Mouse (Mus musculus) limb, embryonic 12.5 days (tissue): ENCODE results near the gene Inpp5a. TPM values are rescaled to one million over a fixed set of nuclear protein-coding genes. Genes with fewer than 3 reads are reported as not detected.

Source experiments
- ATAC-seq: fragments of 200-750 bp; cut with Nextera tagmentation; 2 replicates; pipeline ENCODE4 v1.8.0; 2017; ENCODE audit warnings: low read depth, moderate TSS enrichment; ENCODE audit not compliant: insufficient number of reproducible peaks, insufficient read depth, low FRiP score, low TSS enrichment
- H3K27ac ChIP-seq: fragments of 300-500 bp; sonication (generic); 2 replicates; pipeline ENCODE4 v1.5.1; 2016; ENCODE audit warnings: mild to moderate bottlenecking, moderate library complexity
- H3K27me3 ChIP-seq: fragments of 300-500 bp; sonication (generic); 2 replicates; pipeline ENCODE4 v1.6.1; 2016; ENCODE audit warnings: mild to moderate bottlenecking, moderate library complexity
- H3K36me3 ChIP-seq: fragments of 300-500 bp; sonication (generic); 2 replicates; pipeline ENCODE4 v1.6.1; 2016; ENCODE audit warnings: mild to moderate bottlenecking, moderate library complexity
- H3K4me1 ChIP-seq: fragments of 300-500 bp; sonication (generic); replicated peaks from 2 replicates; pipeline ENCODE4 v1.6.1; 2016
- H3K4me2 ChIP-seq: fragments of 300-500 bp; sonication (generic); 2 replicates; pipeline ENCODE4 v1.6.1; 2016; ENCODE audit warnings: mild to moderate bottlenecking, moderate library complexity
- H3K4me3 ChIP-seq: fragments of 300-500 bp; sonication (generic); replicated peaks from 2 replicates; pipeline ENCODE4 v1.5.1; 2016; ENCODE audit warnings: mild to moderate bottlenecking
- H3K9ac ChIP-seq: fragments of 300-500 bp; sonication (generic); replicated peaks from 2 replicates; pipeline ENCODE4 v1.6.1; 2016; ENCODE audit warnings: mild to moderate bottlenecking, moderate library complexity
- H3K9me3 ChIP-seq: fragments of 300-500 bp; sonication (generic); 2 replicates; pipeline ENCODE4 v1.6.1; 2016; ENCODE audit warnings: mild to moderate bottlenecking, moderate library complexity
- WGBS: fragments of 180-500 bp; shearing (Covaris S2); methylation state at CpG from one replicate; pipeline ENCODE4 v1.1.7; 2016; 5-methylcytosine and 5-hydroxymethylcytosine counted together
- polyA plus RNA-seq: library from polyadenylated mRNA; unstranded; fragments of >200 nt; fragmentation: Nextera tagmentation; extraction: Ambion mirVana; gene quantifications from 2 replicates; pipeline ENCODE4 v1.2.1, GENCODE M21; 2016

Inpp5a gene
- 26.8 and 29.9 TPM in 2 replicates for polyA plus RNA-seq

- Histone ChIP-seq H3K9ac (peak within 1 kb of the TSS; percentile 96), H3K36me3 (no peaks in the 10 kb centered on the region), H3K4me1 (peaks cover 36% of the 10 kb centered on the region), H3K4me3 (peak within 1 kb of the TSS; percentile 92), H3K27ac (peak within 1 kb of the TSS; percentile 88), H3K9me3 (no peaks in the 10 kb centered on the region), H3K27me3 (no peaks in the 10 kb centered on the region), H3K4me2 (peak within 1 kb of the TSS; percentile 72)
- WGBS, result under 1% methylated on average over 41 of the region's 47 CpGs
- peak; percentile 98 for ATAC-seq
These were observed at the start of gene Inpp5a for GRCm38 (mm10) chr7:139388670-139389212. Gene Inpp5a (plus strand): TSS chr7:139389109.

- WGBS, result 85% methylated on average over 3 of the region's 3 CpGs
- no peak for ATAC-seq
These were observed 49.7 kb upstream of the Inpp5a start for GRCm38 (mm10) chr7:139339184-139339583.

DNA sequence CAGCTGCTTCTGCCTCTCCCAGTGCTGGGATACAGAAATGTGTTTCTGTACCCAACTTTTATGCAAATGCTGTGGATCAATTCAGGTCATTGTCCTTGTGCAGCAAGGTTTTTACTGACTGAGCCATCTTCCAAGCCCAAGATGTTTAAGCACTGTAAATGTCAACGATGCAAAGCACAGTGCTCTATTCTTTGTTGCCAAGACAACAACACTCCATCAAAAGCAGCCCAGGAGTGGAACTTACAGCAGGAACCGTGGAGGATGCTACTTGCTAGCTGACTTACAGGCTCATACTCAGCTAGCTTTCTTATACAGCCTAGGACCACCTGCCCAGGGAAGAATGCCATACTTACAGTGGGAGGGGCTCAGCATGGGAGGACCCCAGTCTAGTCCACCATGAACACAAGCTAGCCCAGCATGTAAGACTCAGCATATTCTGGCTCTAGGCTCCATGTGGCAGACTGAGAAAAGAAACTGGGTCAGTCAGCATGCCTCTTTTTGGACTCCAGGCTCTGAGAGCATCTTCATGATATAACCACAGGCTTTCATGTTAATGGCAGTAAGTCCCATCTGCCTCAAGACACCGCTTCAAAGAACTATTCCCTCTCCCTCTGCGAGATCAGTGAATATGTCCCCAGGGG is 47.8 kb upstream of the Inpp5a start:
- H3K4me2 ChIP-seq, result no peak overlapping the region
- no peaks in the 10 kb centered on the region for H3K36me3 ChIP-seq
- no peaks in the 10 kb centered on the region for H3K27me3 ChIP-seq
- H3K27ac ChIP-seq, result no peak overlapping the region
- H3K9ac ChIP-seq, result no peak overlapping the region
- H3K4me1 ChIP-seq, result peaks cover 3% of the 10 kb centered on the region; the same call in 1 of the 2 replicates
- no peaks in the 10 kb centered on the region for H3K9me3 ChIP-seq
- H3K4me3 ChIP-seq, result no peak overlapping the region
- no peak for ATAC-seq
- WGBS, result 69% methylated on average over 4 of the region's 4 CpGs

More at GRCm38 (mm10) chr7:139339184-139339583, 49.7 kb upstream of the Inpp5a start:
- no peak overlapping the region for H3K4me2 ChIP-seq
- no peaks in the 10 kb centered on the region for H3K27me3 ChIP-seq
- no peak overlapping the region for H3K9ac ChIP-seq
- H3K4me3 ChIP-seq, result no peak overlapping the region
- H3K36me3 ChIP-seq, result no peaks in the 10 kb centered on the region
- H3K27ac ChIP-seq, result no peak overlapping the region
- peaks cover 3% of the 10 kb centered on the region; the same call in 1 of the 2 replicates for H3K4me1 ChIP-seq
- H3K9me3 ChIP-seq, result no peaks in the 10 kb centered on the region

DNA sequence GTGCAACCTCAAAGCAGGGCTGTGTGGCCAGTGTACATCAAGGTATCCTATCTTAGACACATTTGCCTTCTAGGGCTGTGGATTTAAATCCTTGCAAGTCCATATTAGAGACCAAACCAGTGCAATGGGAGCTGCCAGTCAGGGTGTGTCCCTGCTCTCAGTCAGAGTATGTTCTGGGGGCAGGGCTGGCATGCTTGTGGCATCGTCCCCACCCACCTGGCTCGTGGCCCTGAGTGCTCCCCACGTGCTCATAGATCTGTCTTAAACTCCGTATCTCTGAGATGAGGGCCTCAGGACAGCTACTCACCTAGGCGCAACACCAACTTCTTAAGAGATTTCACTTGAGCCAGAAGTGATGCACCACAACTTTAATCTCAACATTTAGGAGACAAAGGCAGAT is 46.1 kb upstream of the Inpp5a start:
- H3K4me2 ChIP-seq, result no peak overlapping the region
- no peak for ATAC-seq
- WGBS, result 86% methylated on average over 5 of the region's 5 CpGs

GRCm38 (mm10) chr7:139347051-139347450 is 41.9 kb upstream of the Inpp5a start:
- H3K27ac ChIP-seq, result no peak overlapping the region
- H3K9ac ChIP-seq, result no peak overlapping the region
- WGBS, result 25% methylated on average over 7 of the region's 7 CpGs
- no peaks in the 10 kb centered on the region for H3K27me3 ChIP-seq
- no peak overlapping the region for H3K4me2 ChIP-seq
- no peak overlapping the region for H3K4me3 ChIP-seq
- ATAC-seq, result no peak
- H3K36me3 ChIP-seq, result no peaks in the 10 kb centered on the region
- H3K4me1 ChIP-seq, result no peaks in the 10 kb centered on the region
- H3K9me3 ChIP-seq, result no peaks in the 10 kb centered on the region

More for the DNA sequence above, 46.1 kb upstream of the Inpp5a start:
- Histone ChIP-seq H3K36me3 (no peaks in the 10 kb centered on the region), H3K9me3 (no peaks in the 10 kb centered on the region), H3K9ac (no peak overlapping the region), H3K27me3 (no peaks in the 10 kb centered on the region), H3K27ac (no peak overlapping the region), H3K4me1 (peaks cover 3% of the 10 kb centered on the region; the same call in 1 of the 2 replicates), H3K4me3 (no peak overlapping the region)

- no peak overlapping the region for H3K9ac ChIP-seq
- no peak overlapping the region for H3K4me2 ChIP-seq
- no peak for ATAC-seq
- no peaks in the 10 kb centered on the region for H3K9me3 ChIP-seq
- WGBS, result 87% methylated on average over 3 of the region's 3 CpGs
- H3K27ac ChIP-seq, result no peak overlapping the region
- no peaks in the 10 kb centered on the region for H3K36me3 ChIP-seq
- H3K4me1 ChIP-seq, result no peaks in the 10 kb centered on the region
- H3K27me3 ChIP-seq, result no peaks in the 10 kb centered on the region
- no peak overlapping the region for H3K4me3 ChIP-seq
These were observed 38.3 kb upstream of the Inpp5a start for GRCm38 (mm10) chr7:139350606-139351005.

GRCm38 (mm10) chr7:139354370-139355139 is 34.4 kb upstream of the Inpp5a start:
- H3K9ac ChIP-seq, result no peak overlapping the region
- no peaks in the 10 kb centered on the region for H3K27me3 ChIP-seq
- no peaks in the 10 kb centered on the region for H3K4me1 ChIP-seq
- H3K9me3 ChIP-seq, result no peaks in the 10 kb centered on the region
- ATAC-seq, result no peak
- no peaks in the 10 kb centered on the region for H3K36me3 ChIP-seq
- WGBS, result 92% methylated on average over 4 of the region's 4 CpGs
- no peak overlapping the region for H3K4me2 ChIP-seq
- H3K27ac ChIP-seq, result no peak overlapping the region
- no peak overlapping the region for H3K4me3 ChIP-seq

GRCm38 (mm10) chr7:139357043-139357442 is 31.9 kb upstream of the Inpp5a start:
- 71% methylated on average over 2 of the region's 2 CpGs for WGBS
- no peak overlapping the region for H3K9ac ChIP-seq
- H3K27me3 ChIP-seq, result no peaks in the 10 kb centered on the region
- H3K4me3 ChIP-seq, result no peak overlapping the region
- H3K27ac ChIP-seq, result no peak overlapping the region
- no peaks in the 10 kb centered on the region for H3K4me1 ChIP-seq
- H3K9me3 ChIP-seq, result no peaks in the 10 kb centered on the region
- no peak for ATAC-seq
- no peak overlapping the region for H3K4me2 ChIP-seq
- no peaks in the 10 kb centered on the region for H3K36me3 ChIP-seq

- Histone ChIP-seq H3K4me2 (no peak overlapping the region), H3K4me3 (no peak overlapping the region), H3K27me3 (no peaks in the 10 kb centered on the region), H3K36me3 (no peaks in the 10 kb centered on the region), H3K9me3 (no peaks in the 10 kb centered on the region), H3K4me1 (peaks cover 20% of the 10 kb centered on the region), H3K9ac (no peak overlapping the region), H3K27ac (no peak overlapping the region)
- WGBS, result 82% methylated on average over 4 of the region's 4 CpGs
- no peak for ATAC-seq
These were observed 29.0 kb upstream of the Inpp5a start for GRCm38 (mm10) chr7:139359906-139360305.

GRCm38 (mm10) chr7:139360890-139361559 is 27.9 kb upstream of the Inpp5a start:
- 85% methylated on average over 3 of the region's 3 CpGs for WGBS
- no peak overlapping the region for H3K9ac ChIP-seq
- H3K27me3 ChIP-seq, result no peaks in the 10 kb centered on the region
- H3K9me3 ChIP-seq, result no peaks in the 10 kb centered on the region
- no peak overlapping the region for H3K27ac ChIP-seq
- no peaks in the 10 kb centered on the region for H3K36me3 ChIP-seq
- no peak overlapping the region for H3K4me2 ChIP-seq
- H3K4me1 ChIP-seq, result peaks cover 27% of the 10 kb centered on the region
- ATAC-seq, result no peak
- H3K4me3 ChIP-seq, result no peak overlapping the region

GRCm38 (mm10) chr7:139361799-139362198 is 27.1 kb upstream of the Inpp5a start:
- Histone ChIP-seq H3K4me3 (no peak overlapping the region), H3K27me3 (no peaks in the 10 kb centered on the region), H3K4me2 (no peak overlapping the region), H3K36me3 (no peaks in the 10 kb centered on the region), H3K9ac (no peak overlapping the region), H3K9me3 (no peaks in the 10 kb centered on the region), H3K4me1 (peaks cover 27% of the 10 kb centered on the region), H3K27ac (no peak overlapping the region)
- 85% methylated on average over 5 of the region's 5 CpGs for WGBS
- ATAC-seq, result no peak
